Mouse (Mus musculus) regulatory T cell (primary cell): ENCODE data around the gene Dtnb.

Experiments
- in situ Hi-C: fragments of 300-600 bp; cut with MboI, MseI; formaldehyde crosslinking; loops from one replicate; pipeline ENCODE4 v1.15.1; 2025; ENCODE audit warnings: high pct_unique_total_duplicates

Dtnb gene

DNA sequence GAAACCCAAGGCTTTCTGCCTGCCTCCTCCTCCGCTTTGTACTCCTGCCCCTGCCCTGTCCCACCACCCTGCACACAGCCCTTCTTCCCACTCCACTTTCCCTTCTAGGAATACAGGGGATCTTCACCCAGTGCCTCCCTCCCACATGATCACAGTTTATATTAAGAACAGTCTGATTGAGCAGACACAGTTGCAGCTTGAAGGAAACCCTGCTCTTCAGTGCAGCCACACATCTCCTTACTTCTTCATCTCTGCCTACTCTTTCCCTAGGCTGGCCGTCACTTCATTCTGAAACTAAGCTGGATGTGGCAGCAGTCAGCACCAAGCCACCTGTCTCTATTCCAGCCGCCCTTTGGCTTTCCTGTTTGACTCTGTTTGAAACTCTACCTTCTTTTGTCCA, 201.5 kb downstream of the Dtnb start:
- in situ Hi-C loops, result no loop called here

DNA sequence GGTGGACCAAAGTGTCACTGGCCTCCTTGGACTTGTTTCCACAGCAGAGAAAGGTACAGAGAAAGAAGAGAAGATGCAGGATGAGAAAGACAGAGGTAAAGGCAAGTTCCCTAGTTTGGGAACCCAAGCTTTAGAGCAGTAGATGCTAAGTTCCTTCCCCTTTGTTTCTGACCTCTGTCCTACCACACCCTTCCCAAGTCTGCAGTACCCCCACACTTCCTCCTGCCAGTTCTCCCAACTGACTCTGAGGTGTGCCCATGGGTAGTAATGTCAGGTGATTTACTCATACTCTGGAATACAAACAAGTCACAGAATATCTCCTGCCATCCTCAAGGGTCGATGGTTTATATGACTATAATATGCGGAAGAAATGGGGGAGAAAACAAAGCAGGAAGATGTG, 203.8 kb downstream of the Dtnb start:
- in situ Hi-C loops, result no loop called here

DNA sequence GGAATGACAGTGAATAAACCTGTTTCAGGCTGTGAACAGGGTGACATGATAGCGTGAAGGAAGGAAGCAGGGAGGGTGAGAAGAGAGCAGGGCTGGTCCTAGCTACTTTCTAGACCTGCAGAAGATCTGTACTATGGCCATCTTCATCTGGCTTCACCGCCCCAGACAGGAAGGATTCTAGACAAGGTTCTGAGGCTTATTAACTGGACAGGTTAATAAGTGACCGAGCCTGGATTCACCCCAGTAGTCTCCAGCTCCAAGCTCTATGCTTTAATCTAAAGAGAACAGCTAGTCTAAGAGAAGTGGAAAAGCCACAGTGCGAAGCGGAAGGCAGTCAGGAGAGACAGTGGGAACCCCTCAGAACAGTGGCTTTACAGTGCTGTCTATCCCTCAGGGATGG, 205.5 kb downstream of the Dtnb start:
- in situ Hi-C loops, result no loop called here

DNA sequence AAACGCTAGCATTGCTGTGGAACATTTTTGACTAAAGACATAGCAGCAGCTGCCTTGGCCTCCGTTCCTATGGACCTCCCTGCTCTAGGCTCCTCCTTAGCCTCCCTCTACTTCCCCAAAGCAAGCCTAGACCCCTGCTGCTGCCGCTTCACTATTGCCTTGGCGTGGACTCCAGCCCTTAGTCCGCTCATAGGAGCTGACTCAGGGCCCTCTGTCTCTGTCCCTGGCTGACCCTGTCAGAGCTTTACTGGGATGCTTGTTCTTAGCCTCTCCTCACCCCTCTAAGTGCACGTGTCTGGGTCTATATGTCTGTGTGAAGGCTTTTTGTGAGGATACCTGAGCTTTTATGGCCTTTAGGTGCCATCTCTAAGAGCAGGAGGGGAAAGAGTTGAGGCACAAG, 206.1 kb downstream of the Dtnb start:
- in situ Hi-C loops, result no loop called here

- in situ Hi-C loops, result no loop called here
These were observed 207.5 kb downstream of the Dtnb start for GRCm38 (mm10) chr12:3779639-3780038.

DNA sequence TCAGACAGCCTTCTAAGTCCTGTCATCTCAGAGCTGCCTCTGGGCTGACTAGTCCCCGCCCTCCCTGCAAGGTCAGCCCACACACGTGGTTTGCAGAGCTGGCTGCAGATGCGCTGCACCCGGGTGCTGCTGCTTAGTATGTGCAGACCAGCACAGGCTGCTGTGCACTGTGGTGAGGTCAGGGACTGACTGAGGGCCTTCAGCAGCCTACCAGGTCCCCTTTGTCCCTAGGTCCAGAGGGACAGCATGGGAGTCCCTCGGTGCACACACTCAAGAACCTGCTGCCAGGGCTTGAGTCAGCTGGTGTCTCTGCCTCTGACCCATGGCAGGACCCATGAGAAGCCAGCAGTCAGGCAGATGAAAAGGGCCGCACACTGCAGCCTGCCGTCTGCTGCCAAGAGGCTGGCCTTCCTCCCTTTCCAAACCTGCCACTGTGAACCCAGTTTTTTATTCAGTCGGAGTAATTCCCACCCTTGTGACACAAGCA, 208.3 kb downstream of the Dtnb start:
- in situ Hi-C loops, result no loop called here

GRCm38 (mm10) chr12:3780931-3781471, 208.8 kb downstream of the Dtnb start:
- in situ Hi-C loops, result no loop called here

- in situ Hi-C loops, result no loop called here
These were observed 209.3 kb downstream of the Dtnb start for GRCm38 (mm10) chr12:3781482-3781881.

DNA sequence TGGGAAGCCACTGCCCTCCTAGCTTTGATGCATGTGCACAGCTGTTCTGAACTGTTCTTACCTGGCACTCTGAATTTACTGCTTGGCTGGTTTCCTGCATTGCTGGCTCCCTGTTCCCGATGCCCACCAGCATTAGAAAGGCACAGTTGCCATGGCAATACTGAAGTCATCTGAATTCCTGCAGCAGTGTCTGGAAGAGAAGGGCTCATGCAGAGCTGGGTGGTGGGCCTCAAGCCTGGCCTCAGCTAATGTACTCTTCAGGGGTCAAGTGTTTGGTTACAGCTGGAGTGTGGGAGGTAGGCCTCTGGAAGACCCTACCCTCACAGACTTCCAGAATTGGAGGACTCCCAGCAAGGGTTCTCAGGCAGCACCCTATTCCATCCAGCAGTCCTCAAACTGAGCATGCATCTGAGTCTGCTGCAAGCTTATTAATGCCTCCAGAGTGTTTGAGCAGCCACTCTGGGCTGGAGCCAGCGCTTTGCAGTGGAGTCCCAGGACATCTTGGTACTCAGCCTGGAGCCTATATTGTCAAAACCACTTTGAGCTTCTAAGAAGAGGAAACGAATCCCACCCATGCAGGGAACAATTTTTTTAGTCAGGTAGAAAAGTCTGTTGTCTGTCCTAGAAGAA, 211.1 kb downstream of the Dtnb start:
- in situ Hi-C loops, result no loop called here

GRCm38 (mm10) chr12:3784258-3784657, 212.1 kb downstream of the Dtnb start:
- in situ Hi-C loops, result no loop called here

DNA sequence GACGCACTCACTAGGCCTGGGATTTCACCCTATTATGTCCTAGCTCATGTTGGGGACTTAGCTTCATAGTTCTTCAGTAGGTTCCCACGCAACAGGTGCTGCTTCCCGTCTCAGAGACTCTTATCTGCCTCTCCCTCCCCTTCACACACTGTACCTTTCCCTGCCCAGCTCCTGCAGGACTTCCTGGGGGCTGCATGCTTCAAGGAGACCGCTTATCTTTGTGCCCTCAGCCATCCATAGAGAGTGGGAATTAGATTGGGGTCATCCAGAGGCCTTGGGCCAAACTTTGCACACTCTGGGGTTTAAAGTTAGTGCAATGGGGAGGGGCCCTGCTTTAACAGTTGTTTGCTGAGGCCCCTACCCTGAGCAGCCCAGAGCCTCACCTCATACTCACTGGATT, 212.5 kb downstream of the Dtnb start:
- in situ Hi-C loops, result no loop called here

- in situ Hi-C loops, result no loop called here
These were observed 214.9 kb downstream of the Dtnb start for GRCm38 (mm10) chr12:3787041-3787440.

DNA sequence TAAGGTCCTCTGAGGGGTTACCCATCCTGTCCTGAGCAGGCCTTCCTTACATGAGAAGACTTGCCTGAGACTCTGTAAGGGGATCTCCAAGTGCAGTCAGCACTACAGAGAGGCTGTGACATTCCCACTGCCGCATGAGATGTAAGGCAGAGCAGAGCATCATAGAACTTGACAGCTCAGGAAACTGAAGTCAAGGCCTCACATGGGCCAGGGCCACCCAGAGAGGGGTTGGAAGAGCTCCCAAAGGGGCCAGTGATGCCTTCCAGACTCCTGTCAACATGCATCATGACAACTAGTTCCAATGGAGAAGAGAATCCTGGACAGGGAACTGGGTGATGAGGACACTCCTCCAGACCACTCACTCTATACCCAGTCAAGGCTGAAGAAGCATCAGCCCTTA, 215.4 kb downstream of the Dtnb start:
- in situ Hi-C loops, result no loop called here

DNA sequence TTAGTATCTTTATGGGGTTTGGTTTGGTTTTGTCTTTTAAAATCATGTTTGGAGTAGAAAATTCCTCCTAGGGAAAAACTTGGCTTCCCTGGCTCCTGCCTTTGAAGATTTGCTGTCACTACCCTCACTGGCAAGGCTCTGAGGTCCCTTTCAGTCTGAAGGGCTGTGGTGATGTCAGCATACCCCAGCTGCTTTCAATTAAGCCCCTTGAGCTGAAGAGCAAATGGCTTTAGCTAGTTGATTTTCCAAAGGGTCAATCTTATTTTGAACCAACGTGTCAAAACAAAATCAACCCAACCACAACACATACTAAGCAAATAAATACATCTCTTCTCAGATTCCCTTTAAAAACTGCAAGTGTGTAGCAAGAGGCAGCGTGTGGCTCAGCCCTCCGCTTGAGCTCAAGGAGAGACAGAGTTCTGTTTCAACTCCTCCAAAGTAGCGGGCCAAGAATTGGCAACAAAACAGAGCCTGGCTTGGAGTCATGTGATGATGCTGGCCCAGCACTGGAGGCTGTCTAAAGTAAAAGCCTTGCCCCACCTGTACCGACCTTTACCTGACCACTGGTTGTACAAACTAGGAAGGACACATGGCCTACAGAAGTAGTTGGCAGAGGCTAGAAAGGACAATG, 216.4 kb downstream of the Dtnb start:
- in situ Hi-C loops, result no loop called here

- in situ Hi-C loops, result no loop called here
These were observed 217.5 kb downstream of the Dtnb start for GRCm38 (mm10) chr12:3789626-3790185.

DNA sequence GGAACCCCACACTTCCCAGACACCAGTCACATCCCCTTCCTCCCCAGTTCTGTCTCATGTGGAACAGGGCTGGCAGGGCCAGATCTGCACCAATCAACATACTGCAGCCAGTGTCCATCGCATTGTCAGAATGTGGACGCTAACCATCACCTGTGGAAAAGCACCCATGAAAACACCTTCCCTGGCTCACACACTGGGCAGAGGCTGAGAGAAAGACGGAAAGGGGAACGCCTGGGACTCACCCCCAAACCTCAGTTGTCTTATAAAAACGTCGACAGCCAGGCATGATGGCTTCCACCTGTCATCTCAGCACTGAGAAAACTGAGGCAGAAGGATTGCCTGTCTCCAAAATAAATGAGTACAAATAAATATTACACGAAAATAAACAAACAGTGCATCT, 219.1 kb downstream of the Dtnb start:
- in situ Hi-C loops, result no loop called here

- in situ Hi-C loops, result no loop called here
These were observed 219.6 kb downstream of the Dtnb start for GRCm38 (mm10) chr12:3791732-3792131.

DNA sequence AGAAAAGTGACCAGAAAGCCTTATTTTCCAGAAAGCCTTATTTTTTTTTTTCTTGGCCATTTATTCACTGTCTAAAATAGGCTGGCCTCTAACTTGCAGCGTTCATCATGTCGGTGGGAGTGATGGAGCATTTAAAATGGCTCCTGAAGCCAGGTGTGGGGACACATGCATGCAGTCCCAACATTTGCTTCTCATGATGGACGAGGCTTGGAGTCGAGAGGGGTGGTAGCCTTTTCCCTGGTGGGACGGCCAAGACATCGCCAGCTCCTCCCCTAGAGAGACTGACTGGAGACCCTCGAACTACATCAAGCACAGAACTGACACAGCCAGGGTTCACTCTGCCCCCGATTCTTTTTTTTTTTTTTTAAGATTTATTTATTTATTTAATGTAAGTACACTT, 220.1 kb downstream of the Dtnb start:
- in situ Hi-C loops, result no loop called here

GRCm38 (mm10) chr12:3795569-3795968, 223.4 kb downstream of the Dtnb start:
- in situ Hi-C loops, result no loop called here

- in situ Hi-C loops, result no loop called here
These were observed 227.4 kb downstream of the Dtnb start for GRCm38 (mm10) chr12:3799551-3799950.

DNA sequence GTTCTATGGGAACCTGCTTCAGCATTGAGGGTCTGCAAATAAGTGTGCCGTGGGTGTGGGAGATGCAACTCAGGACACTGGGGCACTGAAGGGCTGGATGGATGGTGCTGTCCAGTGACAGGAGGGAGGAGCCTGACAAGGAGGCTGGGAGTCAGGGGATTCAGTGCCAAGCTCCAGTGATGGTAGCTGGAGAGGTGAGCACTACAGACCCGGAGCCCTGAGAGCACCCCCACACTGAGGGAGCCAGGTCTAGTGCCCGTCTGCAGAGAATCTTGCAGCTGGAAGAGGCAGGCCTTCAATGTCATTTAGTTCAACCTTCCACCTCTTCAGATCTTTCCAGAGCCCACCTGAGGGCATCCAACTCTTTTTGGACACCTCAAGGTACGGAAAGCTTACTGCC, 233.7 kb downstream of the Dtnb start, which contains the start of gene Dnmt3a:
Dnmt3a (plus strand) TSS at position 156 of the 400 bp plus-strand sequence.
- in situ Hi-C loops, result no loop called here

- in situ Hi-C loops, result no loop called here
These were observed 234.1 kb downstream of the Dtnb start for GRCm38 (mm10) chr12:3806271-3806684.
